Mouse (Mus musculus): ENCODE data around the gene Mab21l2.
A peak's percentile ranks its signal among the peaks of the same experiment; 100 is the strongest.

Mab21l2 gene

DNA sequence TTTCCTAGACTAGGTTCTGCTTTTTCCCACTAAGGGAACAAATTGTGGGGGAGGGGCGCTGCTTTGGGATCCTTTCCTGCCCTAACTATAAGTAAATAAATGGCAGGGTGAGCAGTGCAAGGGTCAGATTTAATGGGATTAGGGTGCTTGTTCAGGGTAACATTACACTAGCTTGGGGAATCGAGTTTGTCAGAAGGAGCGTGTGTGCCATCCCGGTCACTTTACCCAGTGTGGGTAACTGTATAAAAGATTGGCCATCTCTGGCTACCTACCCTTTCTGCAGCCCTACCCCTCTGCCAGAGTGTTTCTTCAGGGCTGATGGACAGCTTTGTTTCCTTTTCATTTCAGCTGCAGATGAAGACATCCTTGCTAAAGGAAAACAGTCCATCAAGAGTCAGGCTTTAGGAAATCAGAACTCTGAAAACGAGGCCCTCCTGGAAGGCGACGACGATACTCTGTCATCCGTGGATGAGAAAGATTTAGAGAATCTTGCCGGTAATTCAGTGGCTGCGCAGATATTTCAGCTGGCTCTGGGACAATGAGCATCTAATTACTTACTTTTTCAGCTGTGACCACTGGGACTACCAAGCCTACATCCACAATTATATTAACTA is 8.8 kb downstream of the Mab21l2 start:
- peak; percentile 15 for DNase-seq (ENCODE audit: low read depth, low spot score)

DNA sequence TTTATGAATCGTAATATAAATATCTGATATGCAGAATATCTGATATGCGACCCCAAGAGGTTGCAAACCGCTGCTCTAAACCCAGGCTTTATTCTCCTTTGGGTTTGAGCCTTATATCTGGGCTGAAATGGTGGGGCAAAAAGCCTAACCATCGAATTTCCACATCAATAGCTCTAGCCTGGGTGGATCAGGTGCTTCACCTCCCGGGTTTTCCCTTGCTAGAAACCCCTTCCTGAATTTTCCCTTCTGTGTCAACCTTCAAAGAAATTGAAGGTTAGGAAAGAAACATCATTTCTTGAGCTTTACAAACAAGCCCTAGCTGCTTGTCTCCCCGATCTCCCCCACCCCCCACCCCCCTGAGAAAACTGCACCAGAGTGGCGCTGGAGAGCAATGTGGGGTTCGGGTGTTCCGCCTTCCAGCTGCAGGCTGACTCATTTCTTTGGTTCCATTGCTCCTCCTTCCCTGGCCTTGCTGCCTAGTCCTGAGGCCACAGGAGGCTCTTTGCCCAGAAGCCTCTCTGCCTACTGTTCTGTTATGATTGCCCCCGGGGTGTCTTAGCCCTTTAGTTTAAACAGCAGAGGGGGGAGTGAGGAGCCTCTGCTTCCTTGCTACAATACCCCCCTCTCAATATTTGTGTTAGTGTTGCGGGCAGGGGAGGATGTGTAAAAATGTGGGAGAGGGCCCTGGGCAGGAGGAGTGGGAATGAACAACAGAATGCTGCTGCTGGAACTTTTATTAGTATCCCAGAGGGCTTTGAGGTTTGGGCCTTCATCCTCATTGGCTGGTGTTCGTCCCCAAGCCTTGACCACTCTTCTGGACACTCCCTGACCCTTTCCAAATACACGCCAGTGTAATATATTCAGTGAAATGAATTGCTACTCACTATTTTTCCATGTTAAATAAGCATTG is 9.5 kb downstream of the Mab21l2 start:
- DNase-seq (ENCODE audit: low read depth, low spot score) = peak; percentile 57

- no peak for DNase-seq (ENCODE audit: low read depth, low spot score)
These were observed 11.7 kb downstream of the Mab21l2 start for GRCm38 (mm10) chr3:86536751-86537150.

DNA sequence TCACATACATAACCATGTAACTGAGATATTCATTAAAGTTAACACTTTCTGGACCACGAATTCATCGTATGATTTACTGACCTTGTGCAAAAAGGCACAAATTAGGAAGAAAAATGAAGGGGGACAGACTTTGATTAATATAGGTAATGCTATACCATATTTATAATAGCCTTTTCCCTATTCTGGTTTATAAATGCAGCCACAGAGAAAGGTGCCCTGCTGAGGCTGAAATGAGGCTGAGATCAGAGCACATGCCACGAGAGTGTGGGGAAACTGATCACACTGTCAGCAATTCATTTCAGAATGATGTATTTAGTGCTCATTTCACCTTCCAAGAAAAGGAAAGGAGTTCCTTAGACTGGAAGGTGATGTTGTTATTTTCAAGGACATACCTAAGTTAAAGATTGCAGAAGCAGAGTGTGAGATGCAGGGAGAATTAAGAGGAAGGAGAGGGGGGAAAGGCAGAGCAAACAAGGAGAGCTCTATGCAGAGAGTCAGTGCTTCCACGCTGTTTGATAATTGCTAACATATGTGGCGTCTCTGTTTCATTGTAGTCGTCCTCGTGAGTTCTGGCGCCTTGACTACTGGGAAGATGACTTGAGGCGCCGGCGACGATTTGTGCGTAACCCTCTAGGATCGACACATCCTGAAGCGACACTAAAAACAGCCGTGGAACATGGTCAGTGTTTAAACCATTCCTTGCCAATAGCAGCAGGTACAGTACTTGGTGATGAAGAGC is 16.7 kb downstream of the Mab21l2 start:
- no peak for DNase-seq (ENCODE audit: low read depth, low spot score)

GRCm38 (mm10) chr3:86522880-86523505 is 25.4 kb downstream of the Mab21l2 start:
- DNase-seq (ENCODE audit: low read depth, low spot score) = no peak

GRCm38 (mm10) chr3:86518506-86519109 is 29.8 kb downstream of the Mab21l2 start:
- DNase-seq (ENCODE audit: low read depth, low spot score) = no peak

DNA sequence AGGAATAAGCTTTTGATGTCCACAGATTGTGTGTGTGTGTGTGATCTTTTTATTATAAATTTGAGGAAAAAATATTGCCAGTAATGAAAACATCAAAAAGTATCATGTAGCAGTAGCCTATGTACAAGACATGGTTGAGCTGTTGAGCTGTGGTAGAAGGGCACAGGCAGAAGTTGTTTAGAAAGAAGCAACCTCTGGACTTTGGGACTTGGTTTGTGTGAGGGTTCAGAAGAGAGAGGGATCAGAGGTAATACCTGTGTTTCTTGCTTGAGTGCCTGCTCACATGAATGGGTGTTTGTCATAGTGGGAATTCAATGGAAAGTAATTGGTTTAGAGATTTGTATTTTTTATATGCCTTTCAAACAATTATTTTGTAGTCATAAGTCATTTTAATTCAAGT is 47.8 kb downstream of the Mab21l2 start:
- DNase-seq (ENCODE audit: low read depth, low spot score) = no peak

Data from R1 (cell line).